Mouse (Mus musculus): ENCODE measurements at regions not wholly inside any gene's neighbourhood (a gene's known extent, or its start where the extent isn't known, plus 50 kb on each side); places are given as distances from the start of the nearest gene placed in this dataset.
A peak's percentile ranks its signal among the peaks of the same experiment; 100 is the strongest.

DNA sequence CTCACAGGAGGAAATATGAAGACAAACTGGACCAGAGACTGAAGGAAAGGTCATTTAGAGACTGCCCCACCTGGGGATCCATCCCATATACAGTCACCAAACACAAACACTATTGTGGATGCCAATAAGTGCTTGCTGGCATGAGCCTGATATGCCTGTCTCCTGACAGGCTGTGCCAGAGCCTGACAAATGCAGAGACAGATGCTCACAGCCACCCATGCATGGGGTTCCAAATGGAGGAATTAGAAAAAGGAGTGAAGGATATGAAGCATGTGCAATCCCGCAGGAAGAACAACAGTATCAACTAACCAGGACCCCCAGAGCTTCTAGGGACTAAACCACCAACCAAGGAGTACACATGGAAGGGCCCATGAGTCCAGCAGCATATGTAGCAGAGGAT is 505.9 kb downstream of the Gm6685 start:
- peak; percentile 3 for DNase-seq (ENCODE audit: low spot score)

DNA sequence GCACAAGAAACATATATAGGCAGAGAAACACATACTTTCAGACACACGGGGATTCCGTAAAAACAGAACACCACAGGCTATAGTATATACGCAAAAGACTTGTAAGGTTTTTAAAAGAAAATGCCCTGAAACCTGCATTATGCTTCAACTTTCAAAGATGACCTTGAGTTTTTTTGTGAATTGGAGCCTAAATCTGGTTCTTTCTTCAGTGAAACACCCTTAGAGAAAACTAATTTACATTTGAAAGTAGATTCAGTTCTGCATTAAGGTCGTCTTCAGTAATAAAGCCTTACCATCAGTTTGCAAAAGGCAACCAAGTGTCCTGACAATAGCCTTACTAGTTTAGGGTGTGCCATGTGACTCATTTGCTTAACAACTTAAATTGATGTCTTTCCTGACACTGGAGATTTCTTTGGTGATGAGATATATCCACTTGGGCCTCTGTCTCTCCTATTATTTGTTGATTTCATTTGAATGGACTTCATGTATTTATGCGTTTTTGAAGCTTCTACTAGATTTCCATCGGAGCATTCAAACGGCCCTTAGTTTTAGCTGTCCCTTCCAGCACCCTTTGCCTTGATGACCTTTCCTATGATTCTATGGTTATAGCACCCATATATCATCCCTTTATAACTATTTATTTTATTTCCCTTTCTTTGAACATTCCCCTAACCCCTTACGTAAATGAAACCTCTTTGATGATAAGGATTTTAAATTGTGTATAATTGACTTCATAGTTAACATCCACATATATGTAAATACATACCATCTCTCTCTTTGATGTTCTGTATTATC is 539.6 kb downstream of the Gm6685 start:
- DNase-seq (ENCODE audit: low spot score), result no peak

DNA sequence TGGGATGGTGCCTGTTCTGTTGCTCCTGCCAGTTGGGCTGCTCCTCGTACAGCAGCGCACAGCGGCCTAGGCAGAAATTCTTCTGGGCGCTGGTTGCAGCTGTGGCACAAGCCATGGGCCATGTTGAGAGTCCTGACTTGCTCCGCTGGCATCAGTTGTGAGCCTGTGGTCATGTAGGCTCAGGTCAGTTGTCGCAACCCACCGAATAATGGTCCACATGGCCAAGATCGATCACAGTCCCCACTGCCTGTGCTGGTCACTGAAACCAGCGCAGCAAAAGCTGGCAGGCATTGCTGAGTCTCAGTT is 585.8 kb downstream of the Gm6685 start:
- DNase-seq (ENCODE audit: low spot score), result no peak

DNA sequence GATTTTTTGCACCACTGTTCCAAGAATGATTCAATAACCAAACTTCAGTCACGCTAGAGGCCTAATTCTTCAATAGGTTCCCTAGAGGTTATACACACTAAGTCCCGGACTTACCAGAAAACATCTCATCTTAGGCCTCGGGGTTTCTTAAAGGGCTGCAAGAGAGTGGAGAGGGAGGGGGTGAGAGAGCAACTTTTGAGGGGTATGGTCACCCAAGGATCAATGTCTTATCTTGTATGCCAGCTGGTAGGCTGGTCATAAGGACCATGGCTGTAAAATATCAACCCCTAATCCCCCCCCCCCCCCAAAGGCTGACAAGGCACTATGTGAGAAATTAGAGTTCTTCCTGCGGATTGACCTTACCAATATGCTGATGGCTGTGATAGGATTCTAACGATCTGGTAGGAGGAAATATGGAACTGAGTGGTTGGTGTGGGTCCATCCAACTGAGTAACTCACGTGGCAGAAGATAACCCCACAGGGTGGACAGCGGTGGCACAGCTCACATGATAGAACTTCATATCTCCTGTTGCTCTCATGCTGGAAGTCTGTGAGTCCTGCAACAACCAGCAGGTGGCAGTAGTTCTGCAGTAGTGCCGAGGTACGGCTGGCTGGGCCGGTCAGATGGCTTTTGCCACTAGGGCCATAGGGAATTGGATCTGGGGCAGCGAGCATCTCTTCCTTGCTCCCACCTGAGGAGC is 586.3 kb downstream of the Gm6685 start:
- peak; percentile 13 for DNase-seq (ENCODE audit: low spot score)

DNA sequence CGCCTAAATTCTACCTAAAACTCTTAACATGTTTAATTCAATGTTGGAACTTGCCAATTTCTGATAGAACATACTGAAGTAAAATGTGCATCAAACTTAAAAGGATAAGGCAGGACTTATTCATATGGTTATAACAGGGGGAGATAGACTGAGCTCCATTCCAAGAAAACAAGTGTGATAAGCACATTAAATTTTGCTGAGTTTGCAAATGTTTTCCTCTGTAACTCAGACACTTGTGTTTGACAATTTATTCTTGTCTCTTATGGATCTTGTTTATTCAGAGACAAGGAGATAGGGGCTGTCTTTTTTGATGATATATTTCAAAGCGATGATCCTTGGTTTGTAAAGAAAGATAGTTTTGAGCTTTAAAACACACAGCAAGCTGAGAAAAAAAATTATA is 613.6 kb downstream of the Gm6685 start:
- no peak for DNase-seq (ENCODE audit: low spot score)

DNA sequence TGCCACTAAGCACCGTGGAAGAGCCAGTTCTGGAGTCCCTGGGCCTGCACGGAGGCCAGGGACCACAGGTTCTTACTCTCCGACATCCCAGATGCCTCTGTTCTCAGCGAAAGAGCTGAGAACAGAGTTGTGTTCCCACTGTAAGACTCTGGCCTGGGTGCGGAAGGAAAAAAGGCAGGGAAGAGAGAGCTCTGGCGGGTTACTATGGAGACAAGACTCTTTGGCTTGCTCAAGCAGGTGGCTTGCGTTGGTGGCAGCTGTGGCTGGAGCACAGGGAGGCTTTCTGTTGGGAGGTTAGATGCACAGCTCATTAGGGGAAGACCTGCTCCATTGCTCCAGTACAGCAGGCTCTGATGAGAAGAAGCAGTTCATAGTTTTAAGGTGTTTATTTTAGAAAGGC is 618.3 kb downstream of the Gm6685 start:
- DNase-seq (ENCODE audit: low spot score), result no peak

DNA sequence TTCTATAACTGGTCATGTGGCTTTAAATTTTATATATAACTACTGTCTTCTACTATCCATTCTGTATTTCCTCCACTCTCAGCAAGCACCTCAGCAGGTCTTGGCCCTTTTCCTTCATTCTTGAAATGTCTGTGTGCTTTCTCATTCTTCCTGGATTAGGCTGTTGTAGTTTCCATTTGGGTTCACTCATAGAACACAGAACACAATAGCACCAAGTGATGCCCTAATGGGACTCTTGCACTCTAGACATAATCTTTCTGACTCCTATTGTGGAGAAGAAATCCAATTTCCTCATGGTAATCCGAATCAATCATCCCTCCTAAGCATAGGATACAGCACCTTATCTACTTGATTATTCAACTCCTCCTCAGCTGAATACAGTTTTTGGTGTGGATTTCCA is 667.2 kb downstream of the Gm6685 start:
- no peak for DNase-seq (ENCODE audit: low spot score)

Measured in layer of hippocampus, adult 9-10 months (tissue).